Mouse (Mus musculus) megakaryocyte-erythroid progenitor cell, adult 5-6 weeks (primary cell): ENCODE measurements around the gene Dusp18. TPM values are rescaled to one million over a fixed set of nuclear protein-coding genes. Genes with fewer than 3 reads are reported as not detected.
A peak's percentile ranks its signal among the peaks of the same experiment; 100 is the strongest.

Experiments
- ATAC-seq: replicated peaks from 2 replicates; pipeline ENCODE4 v1.8.0; 2016; ENCODE audit warnings: mild to moderate bottlenecking, inconsistent platforms; ENCODE audit not compliant: severe bottlenecking, poor library complexity, low FRiP score, low TSS enrichment
- total RNA-seq, 2 experiments: library from RNA; stranded (forward) in 1 of 2; stranded (reverse) in 1 of 2; fragments of 200-1000, 215-1000 nt in 1 of 2; fragments of >200 nt in 1 of 2; fragmentation: Nextera tagmentation in 1 of 2; gene quantifications; 2 replicates each; pipeline ENCODE4 v1.2.3; 2014 to 2017

Dusp18 gene
- total RNA-seq (2014; fragmentation: Nextera tagmentation), result 0.35 TPM in 1 of 2 replicates, not detected in the other
- not detected in 2 replicates for total RNA-seq (2017)

- ATAC-seq, result peak; percentile 99
Measured at GRCm38 (mm10) chr11:3894406-3895281, at the start of gene Dusp18, which contains the start of gene 4921536K21Rik. Dusp18 (plus strand) TSS chr11:3895240. 4921536K21Rik (minus strand) TSS chr11:3895098.

GRCm38 (mm10) chr11:3846351-3846750 is 48.7 kb upstream of the Dusp18 start:
- no peak for ATAC-seq

- ATAC-seq, result no peak
Measured at GRCm38 (mm10) chr11:3849469-3850314, 45.3 kb upstream of the Dusp18 start.

GRCm38 (mm10) chr11:3850315-3850614 is 44.8 kb upstream of the Dusp18 start:
- no peak for ATAC-seq

GRCm38 (mm10) chr11:3850746-3851277 is 44.2 kb upstream of the Dusp18 start:
- ATAC-seq, result no peak

- no peak for ATAC-seq
Measured at GRCm38 (mm10) chr11:3851872-3852271, 43.2 kb upstream of the Dusp18 start.

GRCm38 (mm10) chr11:3853031-3853430 is 42.0 kb upstream of the Dusp18 start:
- ATAC-seq, result no peak

- ATAC-seq, result peak; percentile 93
Measured at GRCm38 (mm10) chr11:3853481-3854034, 41.5 kb upstream of the Dusp18 start.

- ATAC-seq, result no peak
Measured at GRCm38 (mm10) chr11:3854156-3854555, 40.9 kb upstream of the Dusp18 start.

- ATAC-seq, result no peak
Measured at GRCm38 (mm10) chr11:3855846-3856245, 39.2 kb upstream of the Dusp18 start.

GRCm38 (mm10) chr11:3857902-3858301 is 37.1 kb upstream of the Dusp18 start:
- no peak for ATAC-seq

- no peak for ATAC-seq
Measured at GRCm38 (mm10) chr11:3859778-3860177, 35.3 kb upstream of the Dusp18 start.

- ATAC-seq, result no peak
Measured at GRCm38 (mm10) chr11:3860361-3860760, 34.7 kb upstream of the Dusp18 start.

- ATAC-seq, result no peak
Measured at GRCm38 (mm10) chr11:3862661-3863453, 32.2 kb upstream of the Dusp18 start.

- peak; percentile 93 for ATAC-seq
Measured at GRCm38 (mm10) chr11:3863454-3864112, 31.5 kb upstream of the Dusp18 start, which contains the start of gene Osbp2. Osbp2 (minus strand) TSS chr11:3863903.

- peak; percentile 11; the same call in 1 of the 2 replicates for ATAC-seq
Measured at GRCm38 (mm10) chr11:3864343-3864742, 30.7 kb upstream of the Dusp18 start.

- ATAC-seq, result no peak
Measured at GRCm38 (mm10) chr11:3876419-3876818, 18.6 kb upstream of the Dusp18 start.

- ATAC-seq, result no peak
Measured at GRCm38 (mm10) chr11:3878660-3879059, 16.4 kb upstream of the Dusp18 start.
